Mouse (Mus musculus): ENCODE data around the gene Arfgap3. TPM values are rescaled to one million over a fixed set of nuclear protein-coding genes. Genes with fewer than 3 reads are reported as not detected.

Arfgap3 gene
- total RNA-seq (2012; rRNA removed) (8.2 and 8.6 TPM in 2 replicates), polyA plus RNA-seq (2012; ENCODE audit: insufficient read depth in 1 of 2, insufficient read length in 2 of 2, low read depth in 1 of 2, low replicate concordance in 2 of 2, missing spikeins in 1 of 2) (10 to 100 TPM in 1 of 2 experiments, not detected in 1; 12.4 TPM)

DNA sequence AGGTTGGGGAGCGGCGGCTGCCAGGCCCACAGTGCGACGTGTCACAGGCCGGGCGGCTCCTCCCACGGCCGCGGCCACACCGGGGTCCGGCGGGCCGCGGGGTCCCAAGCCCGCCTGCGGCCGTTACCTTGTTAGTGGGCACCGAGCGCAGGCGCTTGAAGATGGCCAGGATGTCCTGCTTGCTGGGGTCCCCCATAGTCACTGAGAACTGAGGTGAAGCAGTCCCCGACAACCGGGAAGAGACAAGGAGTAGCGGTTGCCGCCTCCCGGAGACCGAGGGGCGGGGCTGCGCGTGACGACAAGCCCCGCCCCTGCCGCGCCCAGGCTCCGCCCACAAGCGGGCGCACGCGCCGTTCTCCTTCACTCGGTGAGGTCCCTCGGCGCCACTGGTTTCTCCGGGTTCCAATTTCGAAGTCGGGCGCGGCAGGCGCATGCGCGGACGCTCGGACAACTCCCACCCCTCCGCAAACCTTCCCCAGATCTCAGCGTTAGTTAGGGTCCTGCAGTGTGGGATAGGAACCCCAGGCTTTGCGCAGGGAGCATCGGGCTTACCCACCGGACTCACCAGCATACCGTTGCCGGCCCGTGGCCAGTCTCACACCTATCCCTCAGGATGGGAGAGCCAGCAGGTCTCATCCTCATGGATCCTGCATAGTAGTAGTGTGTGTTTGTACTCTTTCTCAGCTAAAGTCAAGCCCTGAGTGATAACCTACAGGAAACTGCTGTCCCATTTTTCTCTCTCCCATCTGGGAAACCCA lies at the start of gene Arfgap3:
Gene Arfgap3 (minus strand): TSS at position 294 of the 758 bp plus-strand sequence.
- Histone ChIP-seq H3K4me1 (ENCODE audit: control insufficient read depth in 1 of 2, insufficient read depth in 2 of 2, low read length in 2 of 2) (peaks cover 0 to 10% of the 10 kb centered on the region in 2 experiments; a peak in 2 of 4 replicates), H3K27ac (ENCODE audit: control insufficient read depth, low read depth, low read length) (0 out of 2 replicates have a peak within 1 kb of the TSS, but pooled peaks have one; percentile 3), H3K27me3 (ENCODE audit: control insufficient read depth in 1 of 2, insufficient read depth in 2 of 2, low read length in 2 of 2) (no peaks in the 10 kb centered on the region), H3K79me2 (ENCODE audit: control insufficient read depth, insufficient read depth, low read length, poor library complexity) (peaks cover 1% of the 10 kb centered on the region; the same call in 1 of the 2 replicates), H3K4me3 (ENCODE audit: control insufficient read depth in 1 of 2, insufficient read depth in 1 of 2, low read depth in 2 of 2, low read length in 2 of 2) (peak within 1 kb of the TSS; percentile 84 to 88), H3K36me3 (ENCODE audit: control insufficient read depth in 1 of 2, insufficient read depth in 2 of 2, low read length in 2 of 2) (peaks cover 0 to 5% of the 10 kb centered on the region in 2 experiments; a peak in 2 of 4 replicates), H3K9me3 (replicated peaks; ENCODE audit: insufficient read depth, low read length) (no peaks in the 10 kb centered on the region), H3K9ac (ENCODE audit: control insufficient read depth, low read depth, low read length, poor library complexity, severe bottlenecking) (peak within 1 kb of the TSS; percentile 81)
- TF ChIP-seq TBP (IDR thresholded peaks at IDR 0.05; ENCODE audit: low read depth, low read length), result peak; percentile 45; the same call in 1 of the 2 replicates
- TF ChIP-seq USF1 (IDR thresholded peaks at IDR 0.05; ENCODE audit: low read depth, low read length), result peak; percentile 64
- 0 out of 2 replicates have a peak, but pooled peaks have one; percentile 49 for TF ChIP-seq MXI1 (IDR thresholded peaks at IDR 0.05; ENCODE audit: low read depth, low read length)
- peak; percentile 45; the same call in 1 of the 2 replicates for TF ChIP-seq MAZ (IDR thresholded peaks at IDR 0.05; ENCODE audit: low read depth, low read length)
- no peak for TF ChIP-seq KAT2A (conservative IDR thresholded peaks at IDR 0.05; ENCODE audit: low read depth, low read length)
- TF ChIP-seq RCOR1 (IDR thresholded peaks at IDR 0.05; ENCODE audit: low read depth, low read length), result no peak
- peak; percentile 38 to 67; a peak in 2 of 4 replicates for TF ChIP-seq POLR2A (IDR thresholded peaks at IDR 0.05; ENCODE audit: control insufficient read depth in 1 of 2, insufficient read depth in 1 of 2, low read depth in 1 of 2, low read length in 2 of 2, poor library complexity in 1 of 2)
- no peak for TF ChIP-seq TAL1 (IDR thresholded peaks at IDR 0.05; ENCODE audit: low read length)
- TF ChIP-seq SMC3 (IDR thresholded peaks at IDR 0.05; ENCODE audit: low read depth, low read length), result no peak
- peak; percentile 76 for TF ChIP-seq MAX (IDR thresholded peaks at IDR 0.05; ENCODE audit: low read length)
- no peak for TF ChIP-seq ZMIZ1 (IDR thresholded peaks at IDR 0.05; ENCODE audit: low read depth, low read length)
- TF ChIP-seq NELFE (IDR thresholded peaks at IDR 0.05; ENCODE audit: low read depth, low read length), result peak; percentile 65
- peak; percentile 77 for TF ChIP-seq SIN3A (IDR thresholded peaks at IDR 0.05; ENCODE audit: low read length)
- TF ChIP-seq HCFC1 (IDR thresholded peaks at IDR 0.05; ENCODE audit: low read depth, low read length), result peak; percentile 66
- peak; percentile 93 for TF ChIP-seq NRF1 (IDR thresholded peaks at IDR 0.05; ENCODE audit: insufficient read depth, low read depth, low read length, poor library complexity, severe bottlenecking)
- TF ChIP-seq GATA1 (IDR thresholded peaks at IDR 0.05; ENCODE audit: low read depth, low read length), result no peak
- TF ChIP-seq ELF1 (IDR thresholded peaks at IDR 0.05; ENCODE audit: low read depth, low read length), result 0 out of 2 replicates have a peak, but pooled peaks have one; percentile 6
- peak; percentile 44; the same call in 1 of the 2 replicates for TF ChIP-seq TCF12 (IDR thresholded peaks at IDR 0.05; ENCODE audit: low read depth, low read length)
- no peak for TF ChIP-seq CHD1 (IDR thresholded peaks at IDR 0.05; ENCODE audit: low read depth, low read length)
- no peak for TF ChIP-seq USF2 (IDR thresholded peaks at IDR 0.05; ENCODE audit: borderline replicate concordance in 1 of 2, insufficient read depth in 1 of 2, low read depth in 1 of 2, low read length in 2 of 2)
- DNase-seq (ENCODE audit: low read depth, low spot score), result peak; percentile 93

Measured in MEL (cell line).